Mouse (Mus musculus) midbrain, postnatal 0 days (tissue): Measurements from ENCODE around the gene Myl3. TPM values are rescaled to one million over a fixed set of nuclear protein-coding genes. Genes with fewer than 3 reads are reported as not detected.

Experiments used
- ATAC-seq: fragments of 200-750 bp; cut with Nextera tagmentation; 2 replicates; pipeline ENCODE4 v1.8.0; 2017; ENCODE audit warnings: moderate number of reproducible peaks, mild to moderate bottlenecking, moderate TSS enrichment, moderate library complexity; ENCODE audit not compliant: low FRiP score
- DNase-seq: peaks from one replicate; pipeline ENCODE4 v3.0.0-alpha.2; 2015; ENCODE audit warnings: low spot score
- H3K27ac ChIP-seq: fragments of 300-500 bp; sonication (generic); 2 replicates; pipeline ENCODE4 v1.5.1; 2014; ENCODE audit warnings: low read depth, mild to moderate bottlenecking, low read length, mixed read lengths
- H3K27me3 ChIP-seq: fragments of 300-500 bp; sonication (generic); 2 replicates; pipeline ENCODE4 v1.6.1; 2014; ENCODE audit warnings: low read length, control low read depth, mixed read lengths; ENCODE audit not compliant: insufficient read depth
- H3K36me3 ChIP-seq: fragments of 300-500 bp; sonication (generic); 2 replicates; pipeline ENCODE4 v1.6.1; 2014; ENCODE audit warnings: low read length, control low read depth, mixed read lengths; ENCODE audit not compliant: insufficient read depth
- H3K4me1 ChIP-seq: fragments of 300-500 bp; sonication (generic); 2 replicates; pipeline ENCODE4 v1.6.1; 2014; ENCODE audit warnings: mild to moderate bottlenecking, control low read depth, antibody characterized with exemption, low read length, mixed read lengths; ENCODE audit not compliant: insufficient read depth
- H3K4me2 ChIP-seq: fragments of 300-500 bp; sonication (generic); 2 replicates; pipeline ENCODE4 v1.6.1; 2014; ENCODE audit warnings: low read depth, mild to moderate bottlenecking, low read length, mixed read lengths; ENCODE audit not compliant: poor library complexity, severe bottlenecking
- H3K4me3 ChIP-seq: fragments of 300-500 bp; sonication (generic); 2 replicates; pipeline ENCODE4 v1.5.1; 2014; ENCODE audit warnings: low read depth, mild to moderate bottlenecking, low read length, moderate library complexity
- H3K9ac ChIP-seq: fragments of 300-500 bp; sonication (generic); replicated peaks from 2 replicates; pipeline ENCODE4 v1.6.1; 2014; ENCODE audit warnings: mild to moderate bottlenecking, low read length, moderate library complexity, mixed read lengths; ENCODE audit not compliant: poor library complexity, severe bottlenecking
- H3K9me3 ChIP-seq: fragments of 300-500 bp; sonication (generic); 2 replicates; pipeline ENCODE4 v1.6.1; 2016; ENCODE audit warnings: low read length, control low read depth
- CTCF ChIP-seq: IDR thresholded peaks from 2 replicates; pipeline ENCODE4 v1.5.1; 2016; ENCODE audit warnings: antibody characterized with exemption, mild to moderate bottlenecking
- WGBS: fragments of 180-500 bp; shearing (Covaris S2); extraction: QIAGEN DNeasy Blood & Tissue Kit; methylation state at CpG from one replicate; pipeline ENCODE4 v1.1.7; 2014; 5-methylcytosine and 5-hydroxymethylcytosine counted together
- polyA plus RNA-seq: library from polyadenylated mRNA; unstranded; fragments of >200 nt; fragmentation: Nextera tagmentation; extraction: Ambion mirVana; gene quantifications from 2 replicates; pipeline ENCODE4 v1.2.1, GENCODE M21; 2015
- total RNA-seq: library from RNA; depleted of rRNA; stranded (reverse); fragments of >200 nt; gene quantifications from 2 replicates; pipeline ENCODE4 v1.2.3, GENCODE M21; 2014

Gene Myl3
- total and polyA plus RNA-seq, 2 experiments from 2014 or later = not detected

- Histone ChIP-seq H3K27ac (no peak overlapping the region), H3K36me3 (no peaks in the 10 kb centered on the region), H3K27me3 (no peaks in the 10 kb centered on the region), H3K4me1 (no peaks in the 10 kb centered on the region), H3K4me3 (no peak overlapping the region), H3K9ac (no peak overlapping the region), H3K4me2 (no peak overlapping the region), H3K9me3 (no peaks in the 10 kb centered on the region)
- ATAC-seq (no peak), DNase-seq (no peak)
- no peak for TF ChIP-seq CTCF
- 86% methylated on average over 5 of the region's 5 CpGs for WGBS
These were observed 16.2 kb downstream of the Myl3 start for GRCm38 (mm10) chr9:110757816-110758215.

- WGBS = 75% methylated on average over 8 of the region's 8 CpGs
- H3K9me3 ChIP-seq = no peaks in the 10 kb centered on the region
- DNase-seq (no peak), ATAC-seq (no peak; the same call in 1 of the 2 replicates)
- no peak overlapping the region for H3K27ac ChIP-seq
- no peak overlapping the region for H3K4me3 ChIP-seq
- no peaks in the 10 kb centered on the region for H3K27me3 ChIP-seq
- H3K4me1 ChIP-seq = no peaks in the 10 kb centered on the region
- H3K36me3 ChIP-seq = no peaks in the 10 kb centered on the region
- TF ChIP-seq CTCF = no peak
- no peak overlapping the region for H3K4me2 ChIP-seq
- no peak overlapping the region for H3K9ac ChIP-seq
These were observed 16.9 kb downstream of the Myl3 start for GRCm38 (mm10) chr9:110758605-110759004.

GRCm38 (mm10) chr9:110759265-110759664 lies 17.6 kb downstream of the Myl3 start:
- no peak overlapping the region for H3K4me3 ChIP-seq
- peak; percentile 61 for TF ChIP-seq CTCF
- H3K4me2 ChIP-seq = no peak overlapping the region

GRCm38 (mm10) chr9:110760886-110761285 lies 19.2 kb downstream of the Myl3 start:
- Histone ChIP-seq H3K4me3 (no peak overlapping the region), H3K4me2 (no peak overlapping the region), H3K27me3 (no peaks in the 10 kb centered on the region), H3K4me1 (no peaks in the 10 kb centered on the region), H3K27ac (no peak overlapping the region), H3K9me3 (no peaks in the 10 kb centered on the region), H3K9ac (no peak overlapping the region), H3K36me3 (no peaks in the 10 kb centered on the region)
- DNase-seq (no peak), ATAC-seq (no peak)
- WGBS = 88% methylated on average over 8 of the region's 8 CpGs
- TF ChIP-seq CTCF = no peak

More at GRCm38 (mm10) chr9:110759265-110759664, 17.6 kb downstream of the Myl3 start:
- no peak overlapping the region for H3K27ac ChIP-seq
- H3K36me3 ChIP-seq = no peaks in the 10 kb centered on the region
- no peaks in the 10 kb centered on the region for H3K27me3 ChIP-seq
- no peaks in the 10 kb centered on the region for H3K4me1 ChIP-seq
- no peak overlapping the region for H3K9ac ChIP-seq
- ATAC-seq = no peak
- WGBS = 62% methylated on average over 2 of the region's 2 CpGs
- no peak for DNase-seq
- no peaks in the 10 kb centered on the region for H3K9me3 ChIP-seq

GRCm38 (mm10) chr9:110762763-110763162 lies 21.1 kb downstream of the Myl3 start:
- no peak for DNase-seq

GRCm38 (mm10) chr9:110763405-110763804 lies 21.7 kb downstream of the Myl3 start:
- H3K4me2 ChIP-seq = no peak overlapping the region
- no peak for DNase-seq
- no peak for ATAC-seq
- no peak overlapping the region for H3K9ac ChIP-seq
- 71% methylated on average over 2 of the region's 2 CpGs for WGBS
- no peak overlapping the region for H3K27ac ChIP-seq
- no peaks in the 10 kb centered on the region for H3K4me1 ChIP-seq
- H3K27me3 ChIP-seq = no peaks in the 10 kb centered on the region
- no peak overlapping the region for H3K4me3 ChIP-seq
- no peak for TF ChIP-seq CTCF
- no peaks in the 10 kb centered on the region for H3K9me3 ChIP-seq
- H3K36me3 ChIP-seq = no peaks in the 10 kb centered on the region

More at GRCm38 (mm10) chr9:110762763-110763162, 21.1 kb downstream of the Myl3 start:
- 77% methylated on average over 10 of the region's 10 CpGs for WGBS
- Histone ChIP-seq H3K9me3 (no peaks in the 10 kb centered on the region), H3K4me2 (no peak overlapping the region), H3K27me3 (no peaks in the 10 kb centered on the region), H3K9ac (no peak overlapping the region), H3K27ac (no peak overlapping the region), H3K36me3 (no peaks in the 10 kb centered on the region), H3K4me3 (no peak overlapping the region), H3K4me1 (no peaks in the 10 kb centered on the region)
- TF ChIP-seq CTCF = no peak
- no peak for ATAC-seq
